Mouse (Mus musculus) G1E (cell line): ENCODE measurements around the gene Phldb3.

ENCODE experiments used
- CTCF ChIP-seq: IDR thresholded peaks from 2 replicates; pipeline ENCODE4 v1.5.1; 2012; ENCODE audit warnings: low read depth, low read length, inconsistent platforms, mixed read lengths
- GATA1 ChIP-seq: IDR thresholded peaks from 2 replicates; pipeline ENCODE4 v1.6.1; 2012; ENCODE audit warnings: borderline replicate concordance, low read length, inconsistent platforms, mixed read lengths
- GATA2 ChIP-seq: IDR thresholded peaks from 2 replicates; pipeline ENCODE4 v1.6.1; 2012; ENCODE audit warnings: low read depth, low read length, inconsistent platforms, borderline replicate concordance
- POLR2AphosphoS5 ChIP-seq: IDR thresholded peaks from 2 replicates; pipeline ENCODE4 v1.6.1; 2012; ENCODE audit warnings: low read depth, low read length, inconsistent platforms; ENCODE audit not compliant: insufficient replicate concordance
- TAL1 ChIP-seq: conservative IDR thresholded peaks from 2 replicates; pipeline ENCODE4 v1.6.1; 2012; ENCODE audit warnings: low read depth, low read length, inconsistent platforms, mixed read lengths

GRCm38 (mm10) chr7:24587330-24588105 is 23.0 kb upstream of the Phldb3 start, which contains the start of the genes Ethe1 and Zfp575:
- TF ChIP-seq CTCF (no peak), POLR2AphosphoS5 (no peak), TAL1 (no peak), GATA2 (no peak), GATA1 (no peak)
